Mouse (Mus musculus) heart, postnatal 4 days (tissue): ENCODE measurements around the gene Slc16a11. TPM values are rescaled to one million over a fixed set of nuclear protein-coding genes. Genes with fewer than 3 reads are reported as not detected.

ENCODE experiments used
- DNase-seq: peaks from one replicate; pipeline ENCODE4 v3.0.0; 2021
- total RNA-seq, 2 experiments: library from RNA; stranded (reverse); gene quantifications; 2 replicates each; pipeline ENCODE4 v1.2.3; 2021

Slc16a11 gene
- total RNA-seq, 2 experiments from 2014 or later = 0.43 TPM; not detected in 1

- peak; percentile 88 for DNase-seq
These were observed 10.9 kb upstream of the Slc16a11 start for GRCm38 (mm10) chr11:70201691-70202090.

GRCm38 (mm10) chr11:70206801-70207200 lies 5.8 kb upstream of the Slc16a11 start:
- no peak for DNase-seq

- DNase-seq = no peak
These were observed 5.3 kb upstream of the Slc16a11 start for GRCm38 (mm10) chr11:70207283-70207682.

GRCm38 (mm10) chr11:70208778-70209388 lies 3.7 kb upstream of the Slc16a11 start:
- no peak for DNase-seq

- DNase-seq = no peak
These were observed 1.9 kb upstream of the Slc16a11 start for GRCm38 (mm10) chr11:70210681-70211080.

- no peak for DNase-seq
These were observed 580 bp upstream of the Slc16a11 start for GRCm38 (mm10) chr11:70211972-70212371.

- peak; percentile 76 for DNase-seq
These were observed 344 bp downstream of the Slc16a11 start for GRCm38 (mm10) chr11:70212896-70213295.

GRCm38 (mm10) chr11:70213736-70214135 lies 1.2 kb downstream of the Slc16a11 start:
- DNase-seq = no peak

- peak; percentile 17 for DNase-seq
These were observed 1.8 kb downstream of the Slc16a11 start for GRCm38 (mm10) chr11:70214191-70214855.

- DNase-seq = peak; percentile 16
These were observed 2.3 kb downstream of the Slc16a11 start for GRCm38 (mm10) chr11:70214856-70215209.

GRCm38 (mm10) chr11:70215301-70215700 lies 2.7 kb downstream of the Slc16a11 start:
- no peak for DNase-seq

GRCm38 (mm10) chr11:70216103-70216502 lies 3.6 kb downstream of the Slc16a11 start:
- DNase-seq = no peak

GRCm38 (mm10) chr11:70218039-70218438 lies 5.5 kb downstream of the Slc16a11 start:
- DNase-seq = no peak

GRCm38 (mm10) chr11:70218741-70219470 lies 6.4 kb downstream of the Slc16a11 start:
- no peak for DNase-seq

GRCm38 (mm10) chr11:70219873-70220272 lies 7.3 kb downstream of the Slc16a11 start:
- no peak for DNase-seq

GRCm38 (mm10) chr11:70220323-70220722 lies 7.8 kb downstream of the Slc16a11 start:
- DNase-seq = no peak

GRCm38 (mm10) chr11:70220731-70221602 lies 8.4 kb downstream of the Slc16a11 start, which contains the start of gene Slc16a13:
Gene Slc16a13, minus strand, starts transcription at chr11:70221064.
- DNase-seq = peak; percentile 93

- peak; percentile 52 for DNase-seq
These were observed 9.3 kb downstream of the Slc16a11 start for GRCm38 (mm10) chr11:70221603-70222500.

- peak; percentile 65 for DNase-seq
These were observed 11.2 kb downstream of the Slc16a11 start for GRCm38 (mm10) chr11:70223724-70224123.

- peak; percentile 12 for DNase-seq
These were observed 13.4 kb downstream of the Slc16a11 start for GRCm38 (mm10) chr11:70225798-70226601.

- DNase-seq = no peak
These were observed 14.0 kb downstream of the Slc16a11 start for GRCm38 (mm10) chr11:70226602-70226890.
